Mouse (Mus musculus) liver, adult 2 months (tissue): ENCODE measurements around the gene Ggt5. TPM values are rescaled to one million over a fixed set of nuclear protein-coding genes. Genes with fewer than 3 reads are reported as not detected.

ENCODE experiments used
- DNase-seq: peaks from one replicate; pipeline ENCODE4 v3.0.0-alpha.2; 2011; ENCODE audit warnings: low read depth, low spot score; ENCODE audit errors: extremely low read depth
- H3K27ac ChIP-seq: fragments of 200-500 bp; replicated peaks from 2 replicates; pipeline ENCODE4 v1.5.1; 2012; ENCODE audit warnings: low read depth, mild to moderate bottlenecking, control low read depth, inconsistent platforms, low read length; ENCODE audit not compliant: insufficient read depth
- H3K27me3 ChIP-seq: fragments of 200-500 bp; 2 replicates; pipeline ENCODE4 v1.6.1; 2012; ENCODE audit warnings: mild to moderate bottlenecking, moderate library complexity, low read length, inconsistent platforms; ENCODE audit not compliant: control insufficient read depth, insufficient read depth
- H3K36me3 ChIP-seq: fragments of 200-500 bp; 2 replicates; pipeline ENCODE4 v1.6.1; 2012; ENCODE audit warnings: low read length, inconsistent platforms; ENCODE audit not compliant: control insufficient read depth, insufficient read depth
- H3K4me1 ChIP-seq: fragments of 200-500 bp; 2 replicates; pipeline ENCODE4 v1.6.1; 2011; ENCODE audit warnings: low read length; ENCODE audit not compliant: control insufficient read depth, insufficient read depth
- H3K4me3 ChIP-seq: fragments of 200-500 bp; 2 replicates; pipeline ENCODE4 v1.5.1; 2011; ENCODE audit warnings: low read depth, mild to moderate bottlenecking, control low read depth, low read length, moderate library complexity; ENCODE audit not compliant: insufficient read depth
- H3K79me2 ChIP-seq: fragments of 200-500 bp; 2 replicates; pipeline ENCODE4 v1.6.1; 2012; ENCODE audit warnings: inconsistent platforms, mild to moderate bottlenecking, low read length, moderate library complexity; ENCODE audit not compliant: control insufficient read depth, insufficient read depth
- H3K9ac ChIP-seq: fragments of 200-500 bp; 2 replicates; pipeline ENCODE4 v1.6.1; 2012; ENCODE audit warnings: low read depth, mild to moderate bottlenecking, control low read depth, inconsistent platforms, low read length
- CTCF ChIP-seq: fragments of 200-500 bp; IDR thresholded peaks from 2 replicates; pipeline ENCODE4 v1.5.1; 2011; ENCODE audit warnings: low read depth, low read length, control low read depth
- POLR2A ChIP-seq: fragments of 200-500 bp; IDR thresholded peaks from 2 replicates; pipeline ENCODE4 v1.6.1; 2011; ENCODE audit warnings: low read length, control low read depth; ENCODE audit not compliant: insufficient read depth; ENCODE audit errors: extremely low read depth
- WGBS: fragments of 180-500 bp; shearing (Covaris S2); methylation state at CpG from one replicate; pipeline ENCODE4 v1.1.7; 2018; 5-methylcytosine and 5-hydroxymethylcytosine counted together
- polyA plus RNA-seq: library from polyadenylated mRNA; depleted of rRNA; stranded (reverse); fragments of >200 nt; gene quantifications from 2 replicates; pipeline ENCODE4 v1.2.3, GENCODE M21; 2012
- total RNA-seq: library from RNA; depleted of rRNA; stranded (reverse); fragments of >200 nt; gene quantifications from 2 replicates; pipeline ENCODE4 v1.2.3, GENCODE M21; 2014

The Ggt5 gene
- total and polyA plus RNA-seq, 2 experiments = 1.2 to 10.6 TPM

DNA sequence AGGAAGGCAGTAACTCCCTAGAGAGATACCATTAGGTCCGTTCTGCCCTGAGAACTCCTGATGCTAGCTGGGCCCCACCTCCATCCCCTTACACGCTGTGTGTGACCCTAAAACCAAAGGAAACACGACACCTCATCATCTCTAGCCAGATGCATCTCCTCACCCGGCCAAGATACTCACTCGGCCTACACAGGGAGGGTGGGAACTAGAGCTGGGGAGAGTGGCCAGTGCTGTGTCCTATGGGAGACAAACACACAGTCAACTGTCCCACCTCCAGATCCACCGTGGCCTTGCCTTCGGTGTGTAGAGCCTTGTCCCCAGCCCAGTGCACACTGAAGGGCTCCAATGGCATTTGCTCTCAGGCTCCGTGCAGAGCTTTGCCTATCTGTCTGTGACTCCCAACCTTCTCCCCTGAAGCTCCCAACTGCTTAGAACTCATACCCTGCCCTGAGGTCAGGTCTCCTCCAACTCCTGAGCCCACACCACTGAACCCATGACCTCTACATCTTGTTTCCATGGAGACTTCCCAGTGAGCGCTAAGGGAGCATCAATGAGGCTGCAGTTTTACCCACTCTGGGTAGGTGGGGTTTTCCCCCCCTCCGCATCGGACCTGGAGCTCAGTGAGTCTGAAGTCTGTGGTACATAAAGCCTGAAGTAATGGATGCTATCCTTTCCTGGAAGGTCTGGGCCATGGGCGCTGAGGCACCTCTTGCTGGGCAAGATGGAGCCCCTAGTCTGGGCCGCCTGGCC is 36.3 kb upstream of the Ggt5 start:
- H3K36me3 ChIP-seq = no peaks in the 10 kb centered on the region

DNA sequence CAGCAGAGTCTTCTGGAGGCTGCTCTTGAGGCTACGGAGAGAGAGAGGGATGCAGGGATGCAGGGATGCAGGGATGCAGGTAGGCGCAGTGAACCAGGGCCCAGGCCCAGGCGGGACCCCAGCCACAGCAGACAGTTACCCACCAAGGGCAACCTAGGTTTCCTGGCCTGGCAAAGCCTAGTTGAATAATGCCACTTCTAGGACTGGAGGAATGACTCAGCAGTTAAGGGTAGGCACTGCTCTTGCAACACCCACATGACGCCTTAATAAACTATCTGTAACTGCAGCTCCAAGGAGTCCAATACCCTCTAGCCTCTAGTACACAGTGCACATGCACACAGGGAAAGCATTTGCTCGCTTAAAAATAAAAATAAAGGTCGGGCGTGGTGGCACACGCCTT is 35.0 kb upstream of the Ggt5 start:
- Histone ChIP-seq H3K79me2 (no peaks in the 10 kb centered on the region), H3K4me1 (peaks cover 6% of the 10 kb centered on the region; the same call in 1 of the 2 replicates), H3K27ac (no peak overlapping the region), H3K27me3 (peaks cover 1% of the 10 kb centered on the region; the same call in 1 of the 2 replicates), H3K4me3 (no peak overlapping the region), H3K36me3 (no peaks in the 10 kb centered on the region), H3K9ac (no peak overlapping the region)
- no peak for TF ChIP-seq POLR2A
- no peak for TF ChIP-seq CTCF
- no peak for DNase-seq
- WGBS = 84% methylated on average over 8 of the region's 8 CpGs

More for the DNA sequence above, 36.3 kb upstream of the Ggt5 start:
- 89% methylated on average over 13 of the region's 13 CpGs for WGBS
- no peaks in the 10 kb centered on the region for H3K27me3 ChIP-seq
- no peak overlapping the region for H3K9ac ChIP-seq
- no peak overlapping the region for H3K27ac ChIP-seq
- TF ChIP-seq POLR2A = no peak
- no peak for TF ChIP-seq CTCF
- DNase-seq = no peak
- H3K4me3 ChIP-seq = no peak overlapping the region
- no peaks in the 10 kb centered on the region for H3K79me2 ChIP-seq
- peaks cover 6% of the 10 kb centered on the region; the same call in 1 of the 2 replicates for H3K4me1 ChIP-seq

- 90% methylated on average over 6 of the region's 6 CpGs for WGBS
These were observed 33.6 kb upstream of the Ggt5 start for GRCm38 (mm10) chr10:75555557-75555956.

GRCm38 (mm10) chr10:75556026-75556425 is 33.1 kb upstream of the Ggt5 start:
- no peak overlapping the region for H3K27ac ChIP-seq
- H3K79me2 ChIP-seq = no peaks in the 10 kb centered on the region
- H3K36me3 ChIP-seq = no peaks in the 10 kb centered on the region
- DNase-seq = no peak
- no peak overlapping the region for H3K4me3 ChIP-seq
- H3K4me1 ChIP-seq = 0 out of 2 replicates have a peak, but pooled peaks cover 2% of the 10 kb centered on the region
- H3K9ac ChIP-seq = no peak overlapping the region
- TF ChIP-seq CTCF (no peak), POLR2A (no peak)
- 80% methylated on average over 9 of the region's 9 CpGs for WGBS
- peaks cover 9% of the 10 kb centered on the region; the same call in 1 of the 2 replicates for H3K27me3 ChIP-seq

More at GRCm38 (mm10) chr10:75555557-75555956, 33.6 kb upstream of the Ggt5 start:
- H3K9ac ChIP-seq = no peak overlapping the region
- no peak for DNase-seq
- no peak overlapping the region for H3K27ac ChIP-seq
- no peaks in the 10 kb centered on the region for H3K79me2 ChIP-seq
- peaks cover 9% of the 10 kb centered on the region; the same call in 1 of the 2 replicates for H3K27me3 ChIP-seq
- H3K36me3 ChIP-seq = no peaks in the 10 kb centered on the region
- H3K4me3 ChIP-seq = no peak overlapping the region
- 0 out of 2 replicates have a peak, but pooled peaks cover 2% of the 10 kb centered on the region for H3K4me1 ChIP-seq
- TF ChIP-seq CTCF = no peak
- no peak for TF ChIP-seq POLR2A

- no peak overlapping the region for H3K27ac ChIP-seq
- H3K4me3 ChIP-seq = no peak overlapping the region
- no peak for TF ChIP-seq POLR2A
- no peak for TF ChIP-seq CTCF
- 36% methylated on average over 3 of the region's 3 CpGs for WGBS
- H3K9ac ChIP-seq = no peak overlapping the region
- DNase-seq = no peak
- no peaks in the 10 kb centered on the region for H3K79me2 ChIP-seq
- 0 out of 2 replicates have a peak, but pooled peaks cover 2% of the 10 kb centered on the region for H3K4me1 ChIP-seq
- peaks cover 9% of the 10 kb centered on the region for H3K27me3 ChIP-seq
- no peaks in the 10 kb centered on the region for H3K36me3 ChIP-seq
These were observed 30.6 kb upstream of the Ggt5 start for GRCm38 (mm10) chr10:75558515-75558914.

DNA sequence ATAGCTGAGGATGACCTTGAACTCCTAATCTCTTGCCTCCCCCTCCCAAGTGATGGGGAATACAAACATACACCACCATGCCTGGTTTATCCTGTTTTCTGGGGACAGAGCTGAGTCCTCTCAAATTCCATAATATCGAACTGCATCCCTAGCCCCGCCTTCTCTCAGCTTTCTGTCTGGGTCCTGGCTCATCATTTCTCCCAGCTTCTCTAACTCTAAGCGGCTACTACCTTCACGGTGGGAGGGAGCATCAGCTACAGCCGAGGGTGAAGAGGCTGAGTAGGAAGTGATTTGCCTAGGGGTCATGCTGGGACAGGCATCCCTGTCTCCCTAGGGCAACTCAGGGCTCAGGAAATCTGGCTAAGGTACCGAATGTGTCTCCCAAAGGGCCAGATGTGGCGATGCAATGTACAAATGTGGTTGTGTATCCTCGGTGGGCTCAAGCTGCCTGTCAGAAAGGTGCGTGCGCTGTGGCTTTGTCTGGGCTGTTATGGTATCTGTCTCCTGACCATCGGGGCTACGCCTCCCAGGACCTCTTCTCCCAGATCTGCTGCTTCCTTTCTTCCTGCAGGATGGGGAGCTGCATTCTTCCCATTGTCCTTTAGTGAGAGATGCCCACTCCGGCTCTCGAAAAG is 30.0 kb upstream of the Ggt5 start:
- TF ChIP-seq POLR2A = no peak
- TF ChIP-seq CTCF = no peak
- no peak overlapping the region for H3K4me3 ChIP-seq
- WGBS = 13% methylated on average over 14 of the region's 14 CpGs
- DNase-seq = no peak
- H3K27ac ChIP-seq = no peak overlapping the region
- 0 out of 2 replicates have a peak, but pooled peaks cover 2% of the 10 kb centered on the region for H3K4me1 ChIP-seq
- peaks cover 9% of the 10 kb centered on the region for H3K27me3 ChIP-seq
- no peaks in the 10 kb centered on the region for H3K36me3 ChIP-seq
- H3K9ac ChIP-seq = no peak overlapping the region
- H3K79me2 ChIP-seq = no peaks in the 10 kb centered on the region
